Mouse (Mus musculus) forebrain, embryonic 12.5 days (tissue): ENCODE measurements around the gene Usp31. TPM values are rescaled to one million over a fixed set of nuclear protein-coding genes. Genes with fewer than 3 reads are reported as not detected.

Experiments used
- polyA plus RNA-seq: library from polyadenylated mRNA; unstranded; fragments of >200 nt; fragmentation: Nextera tagmentation; extraction: Ambion mirVana; gene quantifications from 2 replicates; pipeline ENCODE4 v1.2.1, GENCODE M21; 2016

Gene Usp31
- polyA plus RNA-seq, 1 experiment from 2014 or later: 4.5 TPM

Other genes starting within 250 kb of the Usp31 start
- gene Scnn1g, start 27.2 kb upstream of the Usp31 start, polyA plus RNA-seq: not detected in 2 replicates
- 0.17 TPM in 1 of 2 replicates, not detected in the other for gene Scnn1b, start 157.8 kb upstream of the Usp31 start, polyA plus RNA-seq